Mouse (Mus musculus): ENCODE results near the gene St14. TPM values are rescaled to one million over a fixed set of nuclear protein-coding genes. Genes with fewer than 3 reads are reported as not detected.

Gene St14
- polyA plus RNA-seq (2012; ENCODE audit: low replicate concordance), result 2.0 and 4.7 TPM in 2 replicates

GRCm38 (mm10) chr9:31131205-31131968 lies at the start of gene St14:
Gene St14, minus strand, starts transcription at chr9:31131853.

Other genes starting within 250 kb of the St14 start
- gene Adamts15, start 209.4 kb downstream of the St14 start, polyA plus RNA-seq (2012; ENCODE audit: low replicate concordance), result not detected in 2 replicates
- gene Adamts8, start 189.3 kb downstream of the St14 start, polyA plus RNA-seq (2012; ENCODE audit: low replicate concordance), result not detected in 2 replicates
- gene Zbtb44, start 101.2 kb downstream of the St14 start, polyA plus RNA-seq (2012; ENCODE audit: low replicate concordance), result 9.9 and 12.4 TPM in 2 replicates
- 12.2 and 24.8 TPM in 2 replicates for gene Aplp2, start 80.0 kb upstream of the St14 start, polyA plus RNA-seq (2012; ENCODE audit: low replicate concordance)
- gene Prdm10, start 148.7 kb upstream of the St14 start, polyA plus RNA-seq (2012; ENCODE audit: low replicate concordance), result 3.4 and 9.3 TPM in 2 replicates

Data from leukemia stem cell, adult 10-12 weeks (primary cell).